Comparison of ENCODE assay signal across 15 mouse cellular contexts in the genomic region with DNA sequence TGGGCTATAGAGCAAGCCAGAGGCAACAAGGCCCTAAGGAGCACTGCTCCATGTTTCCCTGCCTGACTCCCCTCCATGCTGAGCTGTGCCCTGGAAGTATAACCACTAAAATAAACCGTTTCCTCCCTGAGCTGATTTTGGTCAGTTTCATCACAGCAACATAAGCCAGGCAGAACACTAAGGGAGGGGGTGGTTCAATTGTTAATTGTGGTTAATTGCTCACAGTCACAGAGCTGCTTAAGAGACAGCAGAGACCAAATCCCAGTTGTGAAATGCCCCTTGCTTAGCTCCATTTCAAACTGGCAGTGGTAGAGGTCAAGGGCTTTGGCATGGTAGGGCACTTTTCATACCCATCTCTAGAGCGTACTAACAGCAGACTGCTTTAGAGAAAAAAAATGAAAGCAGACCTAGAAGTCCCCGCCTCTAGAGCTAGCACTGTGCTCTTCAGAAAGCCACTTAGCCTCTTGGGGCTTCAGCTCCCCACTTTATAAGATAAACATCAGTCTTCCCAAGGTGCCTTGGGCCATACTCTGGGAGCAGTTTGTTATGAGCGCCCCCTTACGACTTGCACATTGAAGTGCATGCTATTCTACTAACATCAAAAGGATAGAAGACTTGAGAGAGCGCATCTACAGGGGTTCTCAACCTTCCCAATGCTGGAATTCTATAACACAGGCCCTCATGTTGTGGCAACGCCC.
A peak's percentile ranks its signal among the peaks of the same experiment; 100 is the strongest.
DNase-seq lines count a peak whose midpoint lies in the region; ATAC-seq and TF ChIP-seq lines count a peak whose summit lies in the region.
"Had no signal": no experiment of that assay in that cellular context is flagged by ENCODE, and none has a peak within 500 bp of the region (broad histone marks: within the 10 kb centered on the region; RNA-seq: fewer than 3 reads in every experiment).

No protein-coding gene starts in this region.

- H3K4me3 ChIP-seq in cerebellum, adult 2 months (replicated peaks; ENCODE audit: insufficient read depth, low read depth, low read length), result no peak overlapping the region
- no peak overlapping the region for H3K4me3 ChIP-seq in kidney, adult 2 months (ENCODE audit: insufficient read depth, low read depth, low read length)
- H3K4me3 ChIP-seq in kidney, embryonic 16.5 days (ENCODE audit: low read length), result no peak overlapping the region
- no peak overlapping the region for H3K4me3 ChIP-seq in E14TG2a.4 (replicated peaks; ENCODE audit: low read length)
- no peak overlapping the region for H3K4me3 ChIP-seq in limb, embryonic 10.5 days
- H3K4me3 ChIP-seq: erythroblast, embryonic 14.5 days; heart, embryonic 13.5 days; megakaryocyte, embryonic 14.5 days; neural tube, embryonic 12.5 days had no signal

- no peak overlapping the region for H3K9ac ChIP-seq in kidney, embryonic 16.5 days (replicated peaks; ENCODE audit: low read length)
- H3K9ac ChIP-seq: heart, embryonic 13.5 days had no signal

- peaks cover 17% of the 10 kb centered on the region for H3K4me1 ChIP-seq in cerebellum, adult 2 months (ENCODE audit: control insufficient read depth, insufficient read depth, low read length)
- H3K4me1 ChIP-seq in kidney, adult 2 months (ENCODE audit: control insufficient read depth, insufficient read depth, low read length), result no peaks in the 10 kb centered on the region
- H3K4me1 ChIP-seq in kidney, embryonic 16.5 days (ENCODE audit: insufficient read depth, low read length), result peaks cover 21% of the 10 kb centered on the region
- no peaks in the 10 kb centered on the region for H3K4me1 ChIP-seq in E14TG2a.4 (replicated peaks; ENCODE audit: low read depth, low read length)
- peaks cover 49% of the 10 kb centered on the region for H3K4me1 ChIP-seq in limb, embryonic 10.5 days
- H3K4me1 ChIP-seq: heart, embryonic 13.5 days; megakaryocyte, embryonic 14.5 days had no signal

- no peak for DNase-seq in cerebellum, adult 2 months
- no peak for DNase-seq in cerebellum, postnatal 14 days
- DNase-seq in kidney, adult 2 months, result peak; percentile 5
- DNase-seq in limb, embryonic 10.5 days (ENCODE audit: low spot score), result peak; percentile 29
- no peak for DNase-seq in thymus, postnatal 0 days (ENCODE audit: low spot score)
- no peak for DNase-seq in ovary, adult 18-20 months (ENCODE audit: low spot score)
- DNase-seq: cerebellum, adult 9-10 months; left cerebral cortex, postnatal 4 days; right cerebral cortex, postnatal 14 days had no signal

- WGBS in cerebellum, adult 2 months, result 78% methylated on average over 7 of the region's 7 CpGs
- WGBS in kidney, adult 2 months, result 71% methylated on average over 7 of the region's 7 CpGs
- WGBS in kidney, embryonic 16.5 days, result 64% methylated on average over 7 of the region's 7 CpGs
- WGBS in limb, embryonic 10.5 days, result 61% methylated on average over 7 of the region's 7 CpGs

- H3K9me3 ChIP-seq in kidney, embryonic 16.5 days (ENCODE audit: low read length), result no peaks in the 10 kb centered on the region
- H3K9me3 ChIP-seq in E14TG2a.4 (ENCODE audit: low read length), result no peaks in the 10 kb centered on the region
- H3K9me3 ChIP-seq in limb, embryonic 10.5 days (replicated peaks), result no peaks in the 10 kb centered on the region
- H3K9me3 ChIP-seq: heart, embryonic 13.5 days; neural tube, embryonic 12.5 days had no signal

- no peak overlapping the region for H3K4me2 ChIP-seq in kidney, embryonic 16.5 days (replicated peaks; ENCODE audit: low read depth, low read length)
- H3K4me2 ChIP-seq: heart, embryonic 13.5 days had no signal

- no peak for ATAC-seq in kidney, embryonic 16.5 days (ENCODE audit: low FRiP score, low TSS enrichment)

- H3K27me3 ChIP-seq in cerebellum, adult 2 months (ENCODE audit: control insufficient read depth, insufficient read depth, low read length), result no peaks in the 10 kb centered on the region; the same call in 1 of the 2 replicates
- no peaks in the 10 kb centered on the region for H3K27me3 ChIP-seq in kidney, adult 2 months (replicated peaks; ENCODE audit: control insufficient read depth, insufficient read depth, low read length)
- 0 out of 2 replicates have a peak, but pooled peaks cover 5% of the 10 kb centered on the region for H3K27me3 ChIP-seq in kidney, embryonic 16.5 days (ENCODE audit: insufficient read depth, low read length)
- no peaks in the 10 kb centered on the region for H3K27me3 ChIP-seq in E14TG2a.4 (ENCODE audit: insufficient read depth, low read length)
- H3K27me3 ChIP-seq in limb, embryonic 10.5 days (ENCODE audit: low read depth, poor library complexity, severe bottlenecking), result peaks cover 52% of the 10 kb centered on the region
- H3K27me3 ChIP-seq: heart, embryonic 13.5 days; megakaryocyte, embryonic 14.5 days; neural tube, embryonic 12.5 days had no signal

- TF ChIP-seq POLR2A in cerebellum, adult 2 months (IDR thresholded peaks at IDR 0.05; ENCODE audit: borderline replicate concordance, insufficient read depth, low read length), result no peak
- TF ChIP-seq POLR2A in kidney, adult 2 months (IDR thresholded peaks at IDR 0.05; ENCODE audit: low read depth, low read length), result no peak

- TF ChIP-seq CTCF in cerebellum, adult 2 months (IDR thresholded peaks at IDR 0.05; ENCODE audit: borderline replicate concordance, insufficient read depth, low read depth, low read length), result 0 out of 2 replicates have a peak, but pooled peaks have one; percentile 9
- TF ChIP-seq CTCF in kidney, adult 2 months (conservative IDR thresholded peaks at IDR 0.05; ENCODE audit: insufficient read depth, insufficient read length, low read depth, low read length), result peak; percentile 18; the same call in 1 of the 2 replicates
- TF ChIP-seq CTCF in E14TG2a.4 (conservative IDR thresholded peaks at IDR 0.05; ENCODE audit: low read length), result peak; percentile 9; the same call in 1 of the 2 replicates

- H3K36me3 ChIP-seq in kidney, adult 2 months (ENCODE audit: control insufficient read depth, insufficient read depth, low read length), result no peaks in the 10 kb centered on the region
- H3K36me3 ChIP-seq in kidney, embryonic 16.5 days (ENCODE audit: insufficient read depth, low read length), result no peaks in the 10 kb centered on the region
- no peaks in the 10 kb centered on the region for H3K36me3 ChIP-seq in E14TG2a.4 (ENCODE audit: insufficient read depth, low read length)
- no peaks in the 10 kb centered on the region for H3K36me3 ChIP-seq in limb, embryonic 10.5 days
- H3K36me3 ChIP-seq: heart, embryonic 13.5 days; neural tube, embryonic 12.5 days had no signal

- no peak overlapping the region for H3K27ac ChIP-seq in cerebellum, adult 2 months (ENCODE audit: insufficient read depth, low read length)
- no peak overlapping the region for H3K27ac ChIP-seq in kidney, adult 2 months (ENCODE audit: insufficient read depth, low read depth, low read length)
- no peak overlapping the region for H3K27ac ChIP-seq in kidney, embryonic 16.5 days (ENCODE audit: low read length)
- H3K27ac ChIP-seq in limb, embryonic 10.5 days, result peak overlapping the region; percentile 66
- H3K27ac ChIP-seq: heart, embryonic 13.5 days; neural tube, embryonic 12.5 days had no signal

Comparison
In these comparisons a context has a peak if more than half of its experiments do, and no peak if none do; other contexts are left out.
1. DNase-seq: peak in kidney, adult 2 months (single experiment) and limb, embryonic 10.5 days (single experiment); none in cerebellum, adult 2 months (0 of 2), cerebellum, postnatal 14 days (0 of 2), thymus, postnatal 0 days (single experiment) and ovary, adult 18-20 months (single experiment).
2. Peak in every context shown above with its lines, with median percentiles within 50 percentile points of each other: CTCF ChIP-seq.